Mouse (Mus musculus) ES-E14 (cell line): Measurements from ENCODE around the gene Habp4. TPM values are rescaled to one million over a fixed set of nuclear protein-coding genes. Genes with fewer than 3 reads are reported as not detected.

Experiments used
- DNase-seq: peaks from one replicate; pipeline ENCODE4 v3.0.0-alpha.2; 2013; ENCODE audit warnings: low read depth, low spot score
- H3K27ac ChIP-seq: 2 replicates; pipeline ENCODE4 v1.5.1; 2012; ENCODE audit warnings: low read depth, mild to moderate bottlenecking, low read length, moderate library complexity, mixed read lengths; ENCODE audit not compliant: poor library complexity, insufficient read depth, severe bottlenecking
- H3K36me3 ChIP-seq: 2 replicates; pipeline ENCODE4 v1.6.1; 2012; ENCODE audit warnings: mild to moderate bottlenecking, low read length, moderate library complexity, mixed read lengths; ENCODE audit not compliant: control insufficient read depth, poor library complexity, insufficient read depth, severe bottlenecking
- H3K4me1 ChIP-seq, 2 experiments: fragments of 150-350 bp in 1 of 2; sonication (generic) in 1 of 2; 2 replicates each; pipeline ENCODE4 v1.6.1; 2012; ENCODE audit warnings: low read length in 2 of 2, mild to moderate bottlenecking in 1 of 2, mixed read lengths in 1 of 2; ENCODE audit not compliant: control insufficient read depth in 2 of 2, insufficient read depth in 2 of 2, poor library complexity in 1 of 2
- H3K4me3 ChIP-seq, 2 experiments: fragments of 150-350 bp in 1 of 2; sonication (generic) in 1 of 2; 2 replicates each; pipeline ENCODE4 v1.5.1; 2012; ENCODE audit warnings: low read length in 2 of 2, low read depth in 1 of 2, mild to moderate bottlenecking in 1 of 2, mixed read lengths in 1 of 2; ENCODE audit not compliant: insufficient read depth in 1 of 2, poor library complexity in 1 of 2, severe bottlenecking in 1 of 2
- H3K9ac ChIP-seq: 2 replicates; pipeline ENCODE4 v1.6.1; 2012; ENCODE audit warnings: low read depth, mild to moderate bottlenecking, low read length, mixed read lengths; ENCODE audit not compliant: poor library complexity, insufficient read depth, severe bottlenecking
- H3K9me3 ChIP-seq: fragments of 150-350 bp; sonication (generic); 2 replicates; pipeline ENCODE4 v1.6.1; 2012; ENCODE audit warnings: low read depth, mild to moderate bottlenecking, low read length; ENCODE audit not compliant: control insufficient read depth, insufficient read depth
- CHD2 ChIP-seq: IDR thresholded peaks from 2 replicates; pipeline ENCODE4 v1.6.1; 2014; ENCODE audit warnings: mild to moderate bottlenecking, low read depth, low read length, inconsistent platforms
- HCFC1 ChIP-seq: IDR thresholded peaks from 2 replicates; pipeline ENCODE4 v1.6.1; 2012; ENCODE audit warnings: low read length, inconsistent platforms, borderline replicate concordance; ENCODE audit not compliant: insufficient read depth
- MAFK ChIP-seq: IDR thresholded peaks from 2 replicates; pipeline ENCODE4 v1.6.1; 2014; ENCODE audit warnings: mild to moderate bottlenecking, low read depth, low read length, inconsistent platforms; ENCODE audit not compliant: insufficient read depth
- ZC3H11A ChIP-seq: IDR thresholded peaks from 2 replicates; pipeline ENCODE4 v1.6.1; 2012; ENCODE audit warnings: low read depth, mild to moderate bottlenecking, inconsistent platforms, low read length, borderline replicate concordance
- ZNF384 ChIP-seq: IDR thresholded peaks from 2 replicates; pipeline ENCODE4 v1.6.1; 2012; ENCODE audit warnings: low read depth, low read length, inconsistent platforms
- in situ Hi-C, 2 experiments: fragments of 600-800 bp; cut with MboI; formaldehyde crosslinking; loops; one replicate each; pipeline ENCODE4 v1.15.1; 2025; ENCODE audit warnings: low sequenced_read_pairs in 2 of 2, inconsistent platforms in 1 of 2; ENCODE audit not compliant: unreplicated experiment in 2 of 2
- total RNA-seq: library from RNA; depleted of rRNA; stranded (reverse); fragments of 300-350 nt; gene quantifications from 2 replicates; pipeline ENCODE4 v1.2.3, GENCODE M21; 2012; rRNA removed

Gene Habp4
- 4.3 and 5.3 TPM in 2 replicates for total RNA-seq

DNA sequence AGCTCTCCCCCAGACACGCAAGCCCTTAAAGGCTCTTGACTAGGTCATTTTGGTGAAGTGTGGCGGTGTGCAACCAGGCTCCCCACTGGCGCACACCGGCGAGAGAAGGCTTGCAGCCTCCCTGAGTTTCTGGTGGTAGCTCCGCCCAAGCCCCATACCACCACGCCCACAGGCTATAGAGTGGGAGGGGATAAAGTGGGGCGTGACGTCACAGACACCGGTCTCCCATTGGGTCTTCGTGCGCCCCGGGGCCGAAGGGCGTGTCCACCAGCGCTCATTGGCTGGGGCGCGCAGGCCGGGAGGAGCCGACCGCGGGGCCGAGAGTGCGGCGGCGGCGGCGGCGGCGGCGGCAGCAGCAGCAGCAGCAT is at the start of gene Habp4:
Gene Habp4, plus strand, starts transcription at position 277 of the 368 bp plus-strand sequence.
- H3K9me3 ChIP-seq, result no peaks in the 10 kb centered on the region
- H3K4me1 ChIP-seq, result no peaks in the 10 kb centered on the region; a peak in 1 of 4 replicates
- H3K9ac ChIP-seq, result peak within 1 kb of the TSS; percentile 78
- in situ Hi-C loops, result no loop called here
- peak; percentile 98 for DNase-seq
- H3K4me3 ChIP-seq, result peak within 1 kb of the TSS; percentile 71 to 88
- TF ChIP-seq ZC3H11A, result no peak
- no peak for TF ChIP-seq ZNF384
- TF ChIP-seq MAFK, result no peak
- no peak for TF ChIP-seq HCFC1
- H3K36me3 ChIP-seq, result no peaks in the 10 kb centered on the region
- no peak within 1 kb of the TSS for H3K27ac ChIP-seq

DNA sequence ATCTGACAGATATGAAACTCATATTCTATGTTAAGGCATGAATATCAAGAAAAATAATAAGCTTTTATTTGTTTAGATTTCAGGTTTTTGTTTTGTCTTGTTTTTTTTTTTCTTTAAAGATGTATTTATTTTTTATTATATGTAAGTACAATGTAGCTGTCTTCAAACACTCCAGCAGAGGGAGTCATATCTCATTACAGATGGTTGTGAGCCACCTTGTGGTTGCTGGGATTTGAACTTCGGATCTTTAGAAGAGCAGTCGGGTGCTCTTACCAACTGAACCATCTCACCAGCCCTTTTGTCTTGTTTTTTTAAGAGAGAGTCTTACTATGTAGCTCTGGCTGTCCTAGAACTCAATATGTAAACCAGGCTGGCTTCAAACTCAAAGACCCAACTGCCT is 44.2 kb upstream of the Habp4 start:
- Histone ChIP-seq H3K9me3 (no peaks in the 10 kb centered on the region), H3K27ac (no peak overlapping the region), H3K4me3 (no peak overlapping the region), H3K36me3 (no peaks in the 10 kb centered on the region), H3K4me1 (peaks cover 0 to 3% of the 10 kb centered on the region in 2 experiments; a peak in 1 of 4 replicates), H3K9ac (no peak overlapping the region)
- TF ChIP-seq CHD2 (no peak), ZC3H11A (no peak), ZNF384 (no peak), HCFC1 (no peak), MAFK (no peak)
- in situ Hi-C loops, result no loop called here
- DNase-seq, result no peak

DNA sequence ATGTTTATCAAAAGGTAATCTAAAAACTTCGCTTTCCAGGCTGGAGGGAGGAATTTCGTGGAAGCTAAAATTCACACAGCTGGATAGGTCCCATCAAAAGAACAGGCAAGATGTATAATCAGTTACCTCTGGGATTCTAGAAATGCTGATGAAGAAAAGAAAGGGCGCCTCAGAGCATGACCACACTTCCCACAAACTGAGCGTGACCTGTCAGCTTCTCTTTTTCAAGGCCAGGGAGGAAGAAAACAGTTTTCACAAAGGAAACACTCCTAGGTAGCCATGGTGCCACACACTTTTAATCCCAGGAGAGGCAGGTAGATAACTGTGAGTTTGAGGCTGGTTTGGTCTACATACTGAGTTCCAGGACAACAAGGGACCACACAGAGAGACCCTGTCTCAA is 40.9 kb upstream of the Habp4 start:
- H3K27ac ChIP-seq, result no peak overlapping the region
- DNase-seq, result no peak
- in situ Hi-C loops, result no loop called here
- no peak for TF ChIP-seq HCFC1
- no peaks in the 10 kb centered on the region for H3K36me3 ChIP-seq
- H3K9ac ChIP-seq, result no peak overlapping the region
- H3K4me1 ChIP-seq, result peaks cover 0 to 3% of the 10 kb centered on the region in 2 experiments; a peak in 1 of 4 replicates
- H3K4me3 ChIP-seq, result no peak overlapping the region
- H3K9me3 ChIP-seq, result no peaks in the 10 kb centered on the region

DNA sequence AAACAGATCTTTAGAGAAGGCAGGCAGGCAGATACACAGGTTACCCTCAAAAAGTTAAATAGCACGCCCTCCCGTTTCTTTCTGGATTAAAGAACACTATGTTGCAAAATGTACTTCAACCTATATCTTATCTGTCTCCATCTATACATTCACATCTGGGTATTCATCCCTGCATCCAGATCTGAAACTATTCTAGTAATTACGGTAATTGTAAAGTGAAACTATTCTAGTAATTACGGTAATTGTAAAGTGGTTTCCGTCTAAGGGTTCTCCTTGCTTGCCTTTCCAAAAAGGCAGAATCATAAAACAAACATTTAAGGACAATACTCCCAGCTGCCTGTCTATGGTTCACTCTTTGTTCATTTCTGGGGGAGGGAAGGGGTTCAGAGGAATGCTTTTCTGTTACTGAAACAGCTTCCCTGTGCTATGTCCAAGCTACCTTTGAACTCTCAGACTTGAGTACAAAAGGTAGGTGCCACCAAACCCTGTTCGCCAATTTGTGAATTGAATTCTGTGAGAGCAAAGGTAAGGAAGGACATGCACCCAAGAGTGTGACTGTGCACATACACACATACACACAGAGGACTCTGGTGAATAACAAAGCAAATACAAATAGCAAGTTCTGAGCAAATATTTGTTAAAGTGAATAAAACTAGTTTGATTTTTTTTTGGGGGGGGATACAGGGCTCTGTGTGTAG is 38.0 kb upstream of the Habp4 start:
- no peak overlapping the region for H3K9ac ChIP-seq
- DNase-seq, result no peak
- H3K4me3 ChIP-seq, result no peak overlapping the region
- H3K9me3 ChIP-seq, result no peaks in the 10 kb centered on the region
- no peak for TF ChIP-seq HCFC1
- TF ChIP-seq ZNF384, result no peak
- in situ Hi-C loops, result no loop called here
- no peak overlapping the region for H3K27ac ChIP-seq
- H3K4me1 ChIP-seq, result no peaks in the 10 kb centered on the region
- no peaks in the 10 kb centered on the region for H3K36me3 ChIP-seq

DNA sequence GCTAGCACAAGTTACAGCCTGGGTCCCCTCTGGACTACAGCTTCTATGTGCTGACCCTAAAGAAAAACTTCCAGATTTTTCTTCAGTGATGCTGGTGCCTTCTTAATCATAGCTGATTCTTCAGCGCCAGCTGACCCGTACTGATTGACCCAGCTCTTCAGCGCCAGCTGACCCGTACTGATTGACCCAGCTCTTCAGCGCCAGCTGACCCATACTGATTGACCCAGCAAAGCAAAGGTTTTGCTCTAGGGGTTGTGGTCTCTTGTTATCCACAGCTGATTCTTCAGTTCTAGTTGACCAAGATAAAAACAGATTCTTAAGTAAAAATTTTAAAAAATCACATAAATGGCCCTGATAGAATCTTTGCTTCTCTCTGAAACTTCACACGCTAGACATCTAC is 36.7 kb upstream of the Habp4 start:
- H3K36me3 ChIP-seq, result no peaks in the 10 kb centered on the region
- no peaks in the 10 kb centered on the region for H3K4me1 ChIP-seq
- no peak overlapping the region for H3K9ac ChIP-seq
- no peak for DNase-seq
- no peak for TF ChIP-seq MAFK
- TF ChIP-seq HCFC1, result no peak
- no peak for TF ChIP-seq ZC3H11A
- no peak for TF ChIP-seq CHD2
- TF ChIP-seq ZNF384, result no peak
- no peaks in the 10 kb centered on the region for H3K9me3 ChIP-seq
- in situ Hi-C loops, result no loop called here
- no peak overlapping the region for H3K27ac ChIP-seq
- H3K4me3 ChIP-seq, result no peak overlapping the region
